Mouse (Mus musculus): ENCODE measurements at regions not wholly inside any gene's neighbourhood (a gene's known extent, or its start where the extent isn't known, plus 50 kb on each side); places are given as distances from the start of the nearest gene placed in this dataset.

GRCm38 (mm10) chr4:28646154-28646553, 166.8 kb upstream of the Epha7 start:
- no peak for DNase-seq (ENCODE audit: low spot score in 2 of 2)
- intact Hi-C loops (cut with DNase I), result no loop called here

- intact Hi-C loops (cut with DNase I), result no loop called here
- DNase-seq (ENCODE audit: low spot score in 2 of 2), result no peak
These were observed 153.5 kb upstream of the Epha7 start for GRCm38 (mm10) chr4:28659478-28659877.

- peak; percentile 4 to 31 for DNase-seq (ENCODE audit: low spot score in 2 of 2)
- intact Hi-C loops (cut with DNase I), result no loop called here
These were observed 114.8 kb upstream of the Epha7 start for GRCm38 (mm10) chr4:28698171-28698570.

GRCm38 (mm10) chr4:28700481-28700880, 112.5 kb upstream of the Epha7 start:
- DNase-seq (ENCODE audit: low spot score in 2 of 2), result peak; percentile 44 to 53
- intact Hi-C loops (cut with DNase I), result no loop called here

GRCm38 (mm10) chr4:28703356-28703755, 109.6 kb upstream of the Epha7 start:
- no peak for DNase-seq (ENCODE audit: low spot score in 2 of 2)
- intact Hi-C loops (cut with DNase I), result no loop called here
